Mouse (Mus musculus): ENCODE measurements around the gene Baz1b.
"Not testable (repeated sequence)": the region's sequence is repeated elsewhere in the genome, so short reads cannot be mapped to it uniquely, and the experiment has no call there.

The Baz1b gene

GRCm38 (mm10) chr5:135179616-135180015, 7.4 kb upstream of the Baz1b start:
- no peak for DNase-seq (ENCODE audit: low spot score in 2 of 2)

DNA sequence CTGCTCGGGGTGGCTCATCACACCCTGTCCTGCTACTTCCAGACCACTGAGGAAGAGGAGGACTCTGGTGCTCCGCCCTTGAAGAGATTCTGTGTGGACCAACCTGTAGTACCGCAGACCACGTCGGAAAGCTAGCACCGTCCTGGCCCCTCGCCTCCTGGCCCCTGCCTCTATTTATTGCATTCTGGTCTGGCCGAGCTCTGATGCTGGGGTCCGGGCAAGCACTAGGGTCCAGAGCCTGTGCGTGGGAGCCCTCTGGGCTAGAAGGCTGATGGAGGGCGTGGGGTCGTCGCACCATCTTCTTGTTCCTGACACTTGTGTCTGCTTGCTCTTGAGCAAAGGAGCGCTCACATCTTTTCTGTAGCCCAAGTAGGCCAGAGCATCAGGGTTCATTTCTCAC, 6.3 kb upstream of the Baz1b start:
- no peak for DNase-seq (ENCODE audit: low spot score in 2 of 2)

DNA sequence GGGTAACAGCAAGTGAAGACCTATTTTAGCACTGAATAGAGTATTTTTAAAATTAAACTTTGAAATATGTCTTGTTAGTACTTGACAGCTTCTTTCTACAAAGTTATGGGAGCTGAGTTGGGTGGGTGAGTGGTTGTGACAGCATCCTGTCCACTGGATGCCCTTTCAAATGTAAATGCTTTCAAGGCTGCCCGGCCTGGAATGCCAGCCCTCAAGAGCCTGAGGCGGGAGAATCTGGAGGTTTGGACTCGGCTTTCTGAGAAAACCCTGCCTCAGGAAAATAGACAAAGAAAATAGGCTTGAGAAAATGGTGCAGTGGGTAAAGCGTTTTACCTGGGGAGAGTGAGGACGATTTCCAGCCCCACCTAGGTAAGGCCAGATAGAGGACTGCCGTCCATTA, 5.3 kb upstream of the Baz1b start:
- DNase-seq (ENCODE audit: low spot score in 2 of 2): no peak

GRCm38 (mm10) chr5:135183131-135183861, 3.8 kb upstream of the Baz1b start:
- no peak for DNase-seq (ENCODE audit: low spot score in 2 of 2)

- no peak for DNase-seq (ENCODE audit: low spot score in 2 of 2)
These were observed 2.0 kb upstream of the Baz1b start for GRCm38 (mm10) chr5:135185016-135185415.

DNA sequence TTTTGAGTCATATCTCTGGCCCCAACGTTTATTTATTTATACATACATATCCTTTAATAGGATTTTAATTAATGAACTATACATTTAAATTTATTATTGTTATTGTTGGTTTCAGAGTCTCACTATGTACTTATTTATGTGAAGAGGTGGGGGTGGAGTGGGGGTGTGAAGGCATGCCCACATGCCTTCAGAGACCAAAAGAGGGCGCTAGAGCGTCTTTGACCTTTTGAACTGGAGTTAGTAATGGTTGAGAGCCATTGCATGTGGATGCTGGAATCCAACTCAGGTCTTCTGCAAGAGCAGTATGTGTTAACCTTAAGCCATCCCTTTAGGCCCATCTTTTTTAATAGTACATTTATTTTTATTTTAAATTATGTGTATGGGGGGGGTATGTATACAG, 1.5 kb upstream of the Baz1b start:
- peak in 1 of 2 experiments; percentile 34 for DNase-seq (ENCODE audit: low spot score in 2 of 2)

GRCm38 (mm10) chr5:135186231-135186620, 838 bp upstream of the Baz1b start:
- no peak for DNase-seq (ENCODE audit: low spot score in 2 of 2)

DNA sequence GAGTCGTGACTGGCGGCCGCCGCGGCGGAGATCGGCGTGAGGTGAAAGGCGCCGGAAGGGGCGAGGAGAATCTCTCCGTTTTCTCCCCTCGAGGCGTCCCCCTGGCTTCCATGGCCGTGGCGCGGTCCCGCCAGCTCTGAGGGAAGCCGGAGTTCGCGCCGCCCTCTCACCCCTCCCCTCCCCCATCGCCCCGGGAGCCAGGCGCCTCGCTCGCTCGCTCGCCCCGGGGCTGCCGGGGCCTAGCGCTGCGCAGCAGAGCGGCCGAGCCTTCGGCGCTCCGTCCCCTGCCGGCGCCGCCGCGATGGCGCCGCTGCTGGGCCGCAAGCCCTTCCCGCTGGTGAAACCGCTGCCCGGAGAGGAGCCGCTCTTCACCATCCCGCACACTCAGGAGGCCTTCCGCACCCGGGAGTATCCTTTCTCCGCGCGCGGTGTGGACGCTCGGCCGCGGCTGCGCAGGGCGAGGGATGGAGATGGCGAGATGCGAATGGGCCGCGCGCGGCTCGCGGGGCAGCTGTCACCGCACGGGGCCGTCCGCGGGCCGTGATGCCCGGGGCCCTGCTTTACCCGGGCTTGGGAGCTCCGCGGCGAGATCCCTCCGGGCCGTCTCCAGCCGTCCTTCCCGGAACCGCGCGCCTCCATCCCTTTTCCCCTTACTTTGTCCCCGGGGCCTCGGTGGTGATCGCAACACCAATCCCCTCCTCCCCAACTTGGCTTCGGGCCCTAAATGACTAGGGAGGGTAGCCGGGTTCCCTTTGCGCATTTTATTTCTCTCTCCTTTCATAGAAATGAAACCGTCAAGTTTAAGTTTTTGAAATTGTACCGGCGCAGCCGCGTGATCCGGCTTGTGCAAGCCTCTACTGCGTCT, 517 bp downstream of the Baz1b start:
- DNase-seq (ENCODE audit: low spot score in 2 of 2): peak in 1 of 2 experiments; percentile 17

DNA sequence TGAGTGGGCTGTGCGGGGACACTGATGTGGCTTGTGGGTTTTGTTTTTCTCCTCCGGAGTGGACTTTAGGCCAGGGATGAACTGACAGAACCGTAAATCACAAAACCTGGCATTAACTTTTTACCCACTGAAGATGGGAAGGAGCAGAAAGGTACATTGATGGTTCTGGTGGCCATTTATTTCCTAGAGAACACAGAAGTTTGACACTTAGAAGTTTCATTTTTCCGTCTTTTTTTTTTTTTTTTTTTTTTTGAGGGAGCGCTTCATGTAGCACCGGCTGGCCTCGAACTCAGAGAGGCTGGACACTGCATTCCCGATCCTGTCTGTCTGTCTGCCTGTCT, 1.1 kb downstream of the Baz1b start:
- no peak for DNase-seq (ENCODE audit: low spot score in 2 of 2)

DNA sequence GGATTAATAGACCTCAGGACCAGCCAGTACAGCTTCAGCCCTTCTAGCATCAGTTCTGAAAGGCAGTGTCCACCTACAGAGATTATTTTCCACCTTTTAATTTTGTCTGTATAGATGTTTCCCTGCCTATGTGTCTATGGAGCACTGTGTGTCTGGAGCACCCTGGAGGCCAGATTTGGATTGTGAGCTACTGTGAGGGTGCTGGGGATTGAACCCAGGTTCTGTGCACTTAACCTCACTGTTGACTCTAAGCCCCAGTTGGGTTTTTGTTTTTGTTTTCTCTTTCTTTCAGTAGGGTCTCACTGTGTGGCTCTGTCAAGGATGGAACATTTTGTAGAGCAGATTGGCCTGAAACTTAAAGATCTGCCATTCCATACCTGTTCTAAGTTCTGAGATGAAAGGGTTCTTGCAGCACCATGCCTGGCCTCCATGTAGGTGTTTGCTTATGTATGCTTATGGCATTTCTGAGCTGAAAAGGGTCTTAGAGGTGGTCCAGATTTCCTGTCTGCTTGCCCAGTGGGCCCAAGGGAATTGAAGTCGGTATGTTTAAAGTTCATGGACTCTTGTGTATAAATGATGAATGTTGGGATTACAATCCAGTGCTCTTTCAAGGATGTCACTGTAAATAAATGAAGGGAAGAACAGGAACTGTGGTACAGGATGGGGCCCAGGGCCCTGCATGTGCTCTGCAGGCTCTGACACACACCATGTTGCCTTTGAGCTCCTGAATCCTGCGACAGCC, 2.4 kb downstream of the Baz1b start:
- DNase-seq (ENCODE audit: low spot score in 2 of 2): no peak

DNA sequence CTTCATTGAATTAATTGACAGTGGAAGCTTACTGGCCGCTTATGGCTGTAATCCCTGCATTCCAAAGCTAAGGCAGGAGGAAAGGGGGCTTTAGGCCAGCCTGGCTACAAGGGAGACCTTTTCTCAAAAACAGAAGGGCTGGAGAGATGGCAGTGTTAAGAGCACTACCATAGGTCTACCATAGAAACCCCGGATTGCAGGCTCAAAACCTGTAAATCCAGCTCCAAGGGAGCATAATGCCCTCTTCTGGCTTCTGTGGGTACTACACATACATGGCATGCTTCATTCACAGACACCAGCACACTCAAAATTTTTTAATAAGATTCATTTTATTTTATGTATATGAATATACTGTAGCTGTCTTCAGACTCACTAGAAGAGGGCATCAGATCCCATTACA, 4.6 kb downstream of the Baz1b start:
- DNase-seq (ENCODE audit: low spot score in 2 of 2): peak; percentile 33 to 70

GRCm38 (mm10) chr5:135192431-135192830, 5.4 kb downstream of the Baz1b start:
- DNase-seq (ENCODE audit: low spot score in 2 of 2): no peak

DNA sequence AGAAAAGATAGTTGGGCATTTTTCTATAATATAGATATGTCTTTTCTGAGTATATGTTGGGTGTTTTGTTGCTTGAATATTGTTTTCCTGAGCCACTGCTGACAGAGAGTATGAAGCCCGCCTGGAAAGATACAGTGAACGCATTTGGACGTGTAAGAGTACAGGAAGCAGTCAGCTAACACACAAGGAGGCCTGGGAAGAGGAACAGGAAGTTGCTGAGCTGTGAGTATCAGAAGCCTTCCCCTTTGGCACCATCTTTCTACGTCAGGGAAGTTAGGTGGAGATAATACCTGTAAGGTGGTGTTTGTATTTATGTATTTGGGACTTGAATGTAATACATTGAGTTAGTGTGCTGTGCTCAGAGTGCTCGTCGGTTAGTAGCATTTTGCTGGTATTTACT, 9.3 kb downstream of the Baz1b start:
- DNase-seq (ENCODE audit: low spot score in 2 of 2): no peak

- DNase-seq (ENCODE audit: low spot score in 2 of 2): no peak
These were observed 15.7 kb downstream of the Baz1b start for GRCm38 (mm10) chr5:135202763-135203162.

GRCm38 (mm10) chr5:135208197-135208596, 21.1 kb downstream of the Baz1b start:
- DNase-seq (ENCODE audit: low spot score in 2 of 2): no peak

DNA sequence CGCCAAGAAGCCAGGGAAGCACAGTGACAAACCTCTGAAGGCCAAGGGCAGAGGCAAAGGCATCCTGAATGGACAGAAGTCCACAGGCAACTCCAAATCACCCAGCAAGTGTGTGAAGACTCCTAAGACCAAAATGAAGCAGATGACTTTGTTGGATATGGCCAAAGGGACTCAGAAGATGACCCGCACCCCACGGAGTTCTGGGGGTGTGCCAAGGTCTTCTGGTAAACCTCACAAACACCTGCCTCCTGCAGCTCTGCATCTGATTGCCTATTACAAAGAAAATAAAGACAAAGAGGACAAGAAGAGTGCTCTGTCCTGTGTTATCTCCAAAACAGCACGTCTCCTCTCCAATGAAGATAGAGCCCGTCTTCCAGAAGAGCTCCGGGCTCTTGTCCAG, 29.8 kb downstream of the Baz1b start:
- DNase-seq (ENCODE audit: low spot score in 2 of 2): no peak

- DNase-seq (ENCODE audit: low spot score in 2 of 2): no peak
These were observed 33.9 kb downstream of the Baz1b start for GRCm38 (mm10) chr5:135220941-135221340.

DNA sequence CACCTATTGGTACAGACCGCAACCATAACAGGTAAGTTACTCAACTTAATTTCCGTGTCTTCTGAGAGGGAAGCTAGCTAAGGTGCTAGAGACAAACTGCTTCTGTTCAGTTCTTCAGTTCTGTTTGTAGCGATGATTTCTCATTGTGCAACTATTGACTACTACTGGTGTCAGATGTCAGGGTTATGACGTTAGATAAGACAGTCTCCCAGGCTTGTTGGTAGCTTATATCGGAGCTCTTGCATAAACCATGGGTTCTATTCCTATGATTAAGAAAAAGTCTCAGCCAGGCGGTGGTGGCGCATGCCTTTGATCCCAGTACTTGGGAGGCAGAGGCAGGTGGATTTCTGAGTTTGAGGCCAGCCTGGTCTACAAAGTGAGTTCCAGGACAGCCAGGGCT, 35.0 kb downstream of the Baz1b start:
- no peak for DNase-seq (ENCODE audit: low spot score in 2 of 2)

DNA sequence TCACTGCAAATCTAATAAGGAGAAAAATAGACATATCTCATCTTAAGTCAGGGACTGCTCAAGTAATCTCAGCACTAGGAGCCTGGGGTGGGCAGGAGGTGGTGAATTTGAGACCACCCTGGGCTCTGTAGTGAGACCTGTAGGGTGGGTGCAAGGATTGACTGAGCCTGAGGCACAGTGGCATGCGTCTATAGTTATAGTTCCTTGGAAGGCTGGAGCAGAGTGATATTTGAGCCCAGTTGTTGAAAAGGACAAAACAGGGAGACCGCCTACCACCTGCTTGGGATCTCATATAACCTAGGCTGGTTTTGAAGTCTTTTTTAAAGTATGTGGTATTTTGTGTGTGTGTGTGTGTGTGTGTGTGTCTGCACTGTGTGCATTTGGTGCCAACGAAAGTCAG, 37.1 kb downstream of the Baz1b start:
- no peak for DNase-seq (ENCODE audit: low spot score in 2 of 2)

- not testable (repeated sequence) for DNase-seq (ENCODE audit: low spot score in 2 of 2)
These were observed 38.8 kb downstream of the Baz1b start for GRCm38 (mm10) chr5:135225879-135226278.

- no peak for DNase-seq (ENCODE audit: low spot score in 2 of 2)
These were observed 43.1 kb downstream of the Baz1b start for GRCm38 (mm10) chr5:135230186-135230585.

DNA sequence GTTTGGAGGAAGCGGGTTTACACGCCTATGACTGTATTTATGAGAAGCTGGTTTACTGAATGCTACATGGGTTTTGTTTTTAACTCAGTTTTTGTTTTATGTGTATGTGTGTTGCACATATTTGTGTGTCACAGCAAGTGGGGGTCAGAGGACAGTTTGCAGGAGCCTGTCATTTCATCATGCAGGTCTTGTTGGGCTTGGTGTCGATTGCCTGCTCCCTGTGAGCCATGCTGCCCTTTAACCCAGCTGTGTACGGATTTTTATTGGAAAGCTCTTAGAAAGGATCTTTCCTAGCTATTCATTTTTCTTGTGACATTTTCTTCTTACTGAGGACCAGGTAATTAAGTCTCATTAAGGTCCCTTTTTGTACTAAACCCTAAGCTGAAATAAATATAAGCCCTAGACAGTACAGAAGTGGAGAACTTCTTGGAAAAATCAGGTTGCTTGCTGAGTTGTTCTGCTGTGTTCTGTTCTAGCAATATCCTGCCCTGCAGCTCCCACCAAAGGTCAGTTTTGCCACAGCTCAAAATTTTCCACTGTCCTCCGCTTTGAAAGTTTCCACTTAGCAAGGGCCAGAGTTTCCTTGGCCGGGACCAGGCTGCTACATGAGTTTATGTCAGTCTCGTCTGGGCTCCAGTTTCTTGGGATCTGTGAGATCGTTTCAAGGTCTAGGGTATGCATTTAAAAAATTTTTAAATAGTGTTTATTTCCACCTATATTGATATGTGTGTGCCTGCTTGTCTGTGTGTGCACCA, 46.3 kb downstream of the Baz1b start:
- DNase-seq (ENCODE audit: low spot score in 2 of 2): no peak
